Mouse (Mus musculus) embryo, embryonic 11.5 days (tissue): Measurements from ENCODE around the gene Ppp2r1a.

ENCODE experiments used
- DNase-seq: peaks from one replicate; pipeline ENCODE4 v3.0.0-alpha.2; 2012; ENCODE audit warnings: low read depth, low spot score

Gene Ppp2r1a

DNA sequence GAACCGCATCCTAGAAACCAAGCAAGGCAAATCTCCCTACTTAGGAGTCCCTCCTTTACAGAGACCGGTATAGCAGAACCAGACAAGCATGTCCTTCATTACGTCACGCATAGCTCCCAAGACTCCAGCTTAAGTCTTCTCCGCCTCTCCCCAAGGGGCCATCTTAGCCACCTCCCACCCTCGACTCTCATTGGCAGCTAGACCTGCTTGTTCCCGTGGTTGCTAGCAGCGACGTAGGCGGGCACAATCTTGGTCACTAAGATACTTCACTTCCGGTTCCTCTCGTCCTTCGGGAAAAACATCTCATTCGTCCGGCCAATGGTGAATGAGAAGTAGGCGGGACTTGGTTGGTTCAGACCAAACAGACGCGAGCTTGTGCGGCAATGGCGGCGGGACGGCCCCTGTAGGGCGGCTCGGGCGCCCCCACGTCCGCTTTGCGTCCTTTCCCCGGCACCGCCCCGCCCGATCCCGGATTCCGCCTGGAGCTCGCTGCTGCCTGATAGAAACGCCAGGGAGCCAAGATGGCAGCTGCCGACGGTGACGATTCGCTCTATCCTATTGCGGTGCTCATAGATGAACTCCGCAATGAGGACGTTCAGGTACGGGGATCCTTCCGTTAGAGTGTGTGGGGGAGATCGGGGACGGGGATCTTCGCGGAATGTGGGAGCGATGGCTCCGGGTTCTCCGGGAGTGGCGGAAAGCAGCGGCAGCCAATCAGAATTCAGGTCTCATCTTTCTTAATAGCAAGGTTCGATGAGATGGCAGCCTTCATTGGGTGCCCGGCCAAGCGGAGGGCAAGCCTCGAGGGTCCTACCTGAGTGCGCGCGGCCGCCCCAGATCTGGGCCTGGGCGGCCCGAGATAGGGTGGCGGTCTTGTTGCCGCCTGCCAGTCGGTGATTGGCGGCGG, at the start of gene Ppp2r1a:
TSS of gene Ppp2r1a (plus strand) at position 327 of the 907 bp plus-strand sequence.
- DNase-seq: peak; percentile 98

DNA sequence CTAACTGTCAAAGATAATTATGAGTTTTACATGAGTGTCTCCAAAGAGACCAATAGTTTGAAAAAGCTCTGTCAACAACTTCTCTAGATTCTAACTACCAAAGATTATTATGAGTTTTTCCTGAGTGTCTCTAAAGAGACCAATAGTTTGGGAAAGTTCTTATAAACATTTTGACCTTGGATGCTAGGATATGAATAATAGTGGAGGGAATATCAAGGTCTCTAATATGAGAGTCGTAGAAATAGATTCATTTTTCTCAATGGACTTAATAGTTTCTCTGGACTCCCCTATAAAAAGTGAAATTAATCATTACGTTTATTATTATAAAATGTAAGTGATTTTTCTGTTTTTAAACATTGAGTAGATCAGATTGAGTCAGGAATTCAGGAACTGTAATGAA, 40.1 kb upstream of the Ppp2r1a start, which contains the start of gene Vmn1r231:
TSS of gene Vmn1r231 (minus strand) at position 101 of the 400 bp plus-strand sequence.
- no peak for DNase-seq

GRCm38 (mm10) chr17:20919614-20920013, 25.5 kb upstream of the Ppp2r1a start, which contains the start of gene Vmn1r232:
Gene Vmn1r232, minus strand, starts transcription at chr17:20919714.
- DNase-seq: no peak

- no peak for DNase-seq
These were observed 885 bp upstream of the Ppp2r1a start for GRCm38 (mm10) chr17:20944226-20944625.

GRCm38 (mm10) chr17:20946026-20946565, 985 bp downstream of the Ppp2r1a start:
- DNase-seq: no peak

- DNase-seq: no peak
These were observed 1.5 kb downstream of the Ppp2r1a start for GRCm38 (mm10) chr17:20946636-20947035.

GRCm38 (mm10) chr17:20960386-20960785, 15.3 kb downstream of the Ppp2r1a start:
- no peak for DNase-seq

DNA sequence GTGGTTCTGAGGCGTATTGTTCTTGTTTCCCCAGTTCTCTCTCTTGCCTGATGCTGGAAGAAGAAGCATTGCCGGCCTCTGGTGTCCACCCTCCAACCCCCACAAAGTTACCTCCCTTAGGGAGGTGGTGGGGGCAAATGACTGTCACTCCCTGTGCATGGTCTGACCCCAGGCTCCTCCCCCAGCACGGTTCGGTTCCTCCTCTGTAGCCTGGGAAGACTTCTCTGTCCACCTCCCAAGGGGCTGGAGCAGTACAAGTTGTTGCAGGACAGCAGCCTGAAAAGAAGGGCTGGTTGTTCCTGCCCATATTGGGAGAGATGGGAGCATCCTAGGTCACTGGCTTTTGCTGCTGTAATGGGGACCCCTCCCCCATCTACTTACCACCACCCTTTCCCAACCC, 20.3 kb downstream of the Ppp2r1a start:
- no peak for DNase-seq

DNA sequence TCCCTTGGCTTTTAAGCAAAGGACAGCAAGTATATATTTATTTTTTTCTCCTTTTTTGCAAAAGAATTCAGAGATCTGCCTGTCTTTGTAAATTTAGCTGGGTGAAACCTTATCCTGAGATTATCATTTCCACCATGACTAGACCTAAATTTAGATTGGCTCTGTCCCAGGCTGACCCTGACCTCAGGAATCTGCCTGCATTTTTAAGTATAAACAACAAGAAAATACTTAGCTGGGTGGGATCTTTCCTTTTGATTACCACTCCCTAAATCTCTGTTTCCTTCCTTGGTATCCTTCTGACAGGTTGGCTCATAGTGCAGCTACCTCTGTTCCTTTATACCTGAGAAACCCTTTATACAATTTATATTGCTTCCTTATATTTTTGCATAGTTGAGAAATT, 21.6 kb downstream of the Ppp2r1a start:
- no peak for DNase-seq

DNA sequence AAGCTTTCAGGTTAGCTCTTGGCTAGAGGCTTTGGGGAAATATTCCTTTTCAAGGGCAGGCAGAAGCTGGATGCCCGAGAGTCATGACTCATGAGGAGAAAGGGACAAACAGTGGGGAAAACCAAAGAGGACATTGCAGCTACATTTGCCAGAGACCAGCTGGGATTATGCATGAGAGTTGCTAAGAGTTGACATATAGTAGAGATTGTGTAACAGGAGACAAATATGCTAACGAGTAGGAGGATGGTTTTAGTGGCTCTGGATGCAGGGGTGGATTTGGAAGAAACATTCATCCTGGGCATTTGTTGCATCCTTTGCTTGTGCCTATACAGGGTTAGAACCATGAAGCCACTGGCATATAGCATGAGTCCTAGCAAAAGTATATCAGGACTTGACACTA, 48.6 kb downstream of the Ppp2r1a start:
- no peak for DNase-seq

DNA sequence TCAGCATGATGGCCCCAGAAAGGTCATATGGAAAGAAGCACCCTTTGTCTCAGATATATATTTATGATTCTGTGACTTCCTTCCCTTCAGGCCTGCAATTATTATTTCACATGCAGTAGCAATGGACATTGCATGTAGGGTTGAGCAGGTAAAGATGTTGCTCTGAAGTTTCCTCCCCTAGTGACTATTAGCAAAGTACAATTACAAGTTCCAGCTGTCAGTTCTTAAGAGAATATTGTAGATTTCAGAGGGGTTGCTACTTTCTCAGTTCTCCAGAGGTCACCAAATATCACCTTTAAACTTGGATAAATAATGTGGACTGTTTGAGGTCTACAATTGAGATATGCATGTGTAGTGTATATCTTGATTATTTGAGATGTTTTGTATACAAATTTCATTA, 51.3 kb downstream of the Ppp2r1a start, which contains the start of gene Vmn1r233:
TSS of gene Vmn1r233 (minus strand) at position 101 of the 400 bp plus-strand sequence.
- DNase-seq: no peak

DNA sequence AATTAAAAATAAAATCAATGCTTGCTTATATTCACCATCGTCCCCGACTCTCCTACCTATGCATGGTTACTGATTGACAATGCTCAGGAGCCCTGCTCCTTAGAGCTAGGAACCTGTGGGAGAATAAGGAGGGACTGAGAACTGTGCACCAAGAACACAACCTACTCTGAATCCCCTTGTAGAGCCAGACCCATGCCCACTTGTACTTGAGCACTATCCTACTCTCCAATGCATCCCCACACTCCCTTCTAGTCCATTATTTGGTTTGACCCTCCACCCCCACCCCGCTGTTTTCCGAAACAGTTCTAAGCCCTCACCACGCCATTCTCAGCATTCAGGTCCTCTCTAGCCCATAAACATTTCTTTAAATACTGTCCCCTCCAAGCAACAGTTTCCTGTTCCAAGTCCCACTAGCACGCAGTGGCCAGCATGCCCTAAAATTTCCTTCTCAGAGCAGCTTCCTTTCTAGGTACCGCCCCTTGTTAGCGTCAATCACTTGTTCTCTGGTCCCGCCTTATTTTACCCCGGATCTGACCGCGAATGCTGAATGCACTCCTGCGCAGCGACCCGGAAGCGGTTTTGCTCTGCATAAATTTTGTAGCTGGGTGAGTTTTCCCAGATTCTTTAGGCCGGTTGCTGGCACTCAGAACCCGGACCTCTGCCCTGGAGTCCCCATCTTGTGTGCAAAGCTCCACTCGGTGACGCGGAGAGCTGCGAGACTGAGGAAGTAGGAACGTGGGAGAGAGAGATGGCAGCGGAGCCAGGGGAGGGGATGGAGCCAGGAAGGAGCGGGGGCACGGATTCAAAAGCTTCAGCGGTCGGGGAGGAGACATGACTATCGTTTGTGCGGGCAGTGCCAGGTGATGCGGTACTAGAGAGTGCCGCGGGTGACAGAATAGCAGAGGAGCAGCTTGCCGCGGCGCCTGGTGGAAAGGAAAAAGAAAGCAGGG, 63.5 kb downstream of the Ppp2r1a start, which contains the start of gene Zfp160:
TSS of gene Zfp160 (plus strand) at position 522 of the 950 bp plus-strand sequence.
- peak; percentile 77 for DNase-seq

- no peak for DNase-seq
These were observed 64.6 kb downstream of the Ppp2r1a start for GRCm38 (mm10) chr17:21009726-21010125.
